Mouse (Mus musculus): ENCODE data around the gene Cenpv. TPM values are rescaled to one million over a fixed set of nuclear protein-coding genes. Genes with fewer than 3 reads are reported as not detected.

The Cenpv gene
- total and polyA plus RNA-seq, 3 experiments: 24.4 to 107 (median 33.6) TPM

DNA sequence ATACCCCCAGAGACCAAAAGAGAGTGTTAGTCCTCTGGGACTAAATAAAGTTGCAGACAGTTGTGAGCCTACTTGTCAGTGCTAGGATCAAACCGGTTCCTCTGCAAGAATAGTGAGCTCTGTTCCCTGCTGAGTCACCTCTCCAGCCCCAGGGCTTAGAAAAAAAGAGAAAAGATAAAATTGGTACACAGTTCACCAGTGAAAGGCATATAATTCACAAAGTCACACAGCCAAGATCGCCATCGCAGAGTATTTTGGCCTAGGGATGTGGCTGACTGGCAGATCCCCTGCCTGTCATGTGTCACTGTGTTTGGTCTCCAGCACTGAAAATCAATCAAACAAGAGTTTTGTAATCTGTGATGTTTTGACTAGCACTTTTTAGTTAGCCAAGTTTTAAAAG is 29.2 kb upstream of the Cenpv start:
- no peak for DNase-seq (ENCODE audit: extremely low read depth)
- no peak for TF ChIP-seq NELFE (IDR thresholded peaks at IDR 0.05; ENCODE audit: low read depth, low read length)
- TF ChIP-seq MEF2A (IDR thresholded peaks at IDR 0.05; ENCODE audit: borderline replicate concordance, low read depth, low read length): no peak
- TF ChIP-seq JUND (conservative IDR thresholded peaks at IDR 0.05; ENCODE audit: low read depth, low read length): no peak
- no peak for TF ChIP-seq HCFC1 (IDR thresholded peaks at IDR 0.05; ENCODE audit: low read depth, low read length)
- no peak for TF ChIP-seq EP300 (IDR thresholded peaks at IDR 0.05; ENCODE audit: low read length)
- no peak for TF ChIP-seq POLR2AphosphoS2 (IDR thresholded peaks at IDR 0.05; ENCODE audit: low read depth, low read length)
- no peak for TF ChIP-seq POLR2A (IDR thresholded peaks at IDR 0.05; ENCODE audit: low read depth, low read length)
- Histone ChIP-seq H3K4me1 (ENCODE audit: control insufficient read depth in 1 of 2, insufficient read depth in 2 of 2) (peaks cover 7 to 10% of the 10 kb centered on the region in 2 experiments), H3K27ac (ENCODE audit: insufficient read depth, low read depth) (no peak overlapping the region), H3K4me2 (ENCODE audit: insufficient read depth, low read depth, poor library complexity, severe bottlenecking) (no peak overlapping the region), H3K9me3 (replicated peaks; ENCODE audit: low read length) (peaks cover 5% of the 10 kb centered on the region), H3K36me3 (replicated peaks in 1 of 2; ENCODE audit: control insufficient read depth in 1 of 2, insufficient read depth in 1 of 2, low read length in 1 of 2) (no peaks in the 10 kb centered on the region), H3K79me2 (replicated peaks; ENCODE audit: control insufficient read depth, extremely low read depth, insufficient read depth, poor library complexity, severe bottlenecking) (no peaks in the 10 kb centered on the region), H3K27me3 (replicated peaks) (no peaks in the 10 kb centered on the region), H3K9ac (ENCODE audit: insufficient read depth, low read depth) (no peak overlapping the region), H3K4me3 (replicated peaks in 1 of 3; ENCODE audit: low read depth in 2 of 3, low read length in 2 of 3, poor library complexity in 1 of 3) (no peak overlapping the region)
- dilution Hi-C loops (cut with MboI; ENCODE audit: extremely low pct_ligation_motif_present, extremely low pct_unique_long_range_greater_than_20kb, low sequenced_read_pairs) (no loop called here), in situ Hi-C loops (cut with MboI; ENCODE audit: low pct_ligation_motif_present, low pct_unique_long_range_greater_than_20kb, low sequenced_read_pairs) (no loop called here)

DNA sequence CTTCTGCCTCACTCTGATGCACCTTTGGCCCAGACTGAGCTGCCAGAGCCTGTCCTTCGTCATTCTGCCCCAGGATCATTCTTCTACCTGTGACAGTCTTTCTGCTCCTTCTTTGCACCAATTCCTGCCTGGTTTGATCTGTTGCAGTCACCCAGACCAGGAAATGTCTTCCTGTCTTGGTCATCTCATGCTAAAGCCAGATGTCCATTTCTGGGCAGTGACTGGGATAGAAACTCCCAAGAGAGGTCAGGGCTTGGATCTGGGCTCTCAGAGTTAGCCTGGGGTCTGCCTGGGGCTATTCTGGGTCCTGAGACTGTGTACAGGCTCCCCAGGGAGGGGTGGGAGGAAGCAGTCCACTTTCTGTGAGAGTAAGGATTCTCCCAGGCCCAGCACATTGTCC is 27.1 kb upstream of the Cenpv start:
- Histone ChIP-seq H3K27me3 (replicated peaks) (no peaks in the 10 kb centered on the region), H3K36me3 (replicated peaks in 1 of 2; ENCODE audit: control insufficient read depth in 1 of 2, insufficient read depth in 1 of 2, low read length in 1 of 2) (no peaks in the 10 kb centered on the region), H3K4me2 (ENCODE audit: insufficient read depth, low read depth, poor library complexity, severe bottlenecking) (no peak overlapping the region), H3K9me3 (replicated peaks; ENCODE audit: low read length) (peaks cover 2% of the 10 kb centered on the region), H3K79me2 (replicated peaks; ENCODE audit: control insufficient read depth, extremely low read depth, insufficient read depth, poor library complexity, severe bottlenecking) (no peaks in the 10 kb centered on the region), H3K4me3 (replicated peaks in 1 of 3; ENCODE audit: low read depth in 2 of 3, low read length in 2 of 3, poor library complexity in 1 of 3) (no peak overlapping the region), H3K9ac (ENCODE audit: insufficient read depth, low read depth) (no peak overlapping the region), H3K4me1 (ENCODE audit: control insufficient read depth in 1 of 2, insufficient read depth in 2 of 2) (peaks cover 9 to 19% of the 10 kb centered on the region in 2 experiments), H3K27ac (ENCODE audit: insufficient read depth, low read depth) (no peak overlapping the region)
- dilution Hi-C loops (cut with MboI; ENCODE audit: extremely low pct_ligation_motif_present, extremely low pct_unique_long_range_greater_than_20kb, low sequenced_read_pairs): no loop called here
- TF ChIP-seq ELF1 (IDR thresholded peaks at IDR 0.05; ENCODE audit: low read depth, low read length): no peak
- TF ChIP-seq MAZ (IDR thresholded peaks at IDR 0.05; ENCODE audit: low read depth, low read length): no peak
- no peak for TF ChIP-seq MXI1 (IDR thresholded peaks at IDR 0.05; ENCODE audit: low read depth, low read length)
- no peak for TF ChIP-seq SIN3A (IDR thresholded peaks at IDR 0.05; ENCODE audit: low read length)
- TF ChIP-seq MYC (IDR thresholded peaks at IDR 0.05; ENCODE audit: low read depth, low read length): no peak
- TF ChIP-seq EP300 (IDR thresholded peaks at IDR 0.05; ENCODE audit: low read length): no peak
- no peak for TF ChIP-seq GABPA (IDR thresholded peaks at IDR 0.05; ENCODE audit: insufficient replicate concordance, low read depth, low read length)
- TF ChIP-seq MAFK (IDR thresholded peaks at IDR 0.05; ENCODE audit: insufficient replicate concordance, low read length): no peak
- TF ChIP-seq CHD2 (IDR thresholded peaks at IDR 0.05; ENCODE audit: low read length): no peak
- TF ChIP-seq CTCF (conservative IDR thresholded peaks at IDR 0.05 in 1 of 2, IDR thresholded peaks at IDR 0.05 in 1 of 2; ENCODE audit: low read depth in 2 of 2, low read length in 2 of 2): no peak
- no peak for TF ChIP-seq TBP (conservative IDR thresholded peaks at IDR 0.05; ENCODE audit: low read depth, low read length)
- TF ChIP-seq MAX (IDR thresholded peaks at IDR 0.05; ENCODE audit: low read length): no peak
- in situ Hi-C loops (cut with MboI; ENCODE audit: low pct_ligation_motif_present, low pct_unique_long_range_greater_than_20kb, low sequenced_read_pairs): no loop called here
- no peak for DNase-seq (ENCODE audit: extremely low read depth)

Measured in CH12.LX (cell line).